Mouse (Mus musculus): ENCODE data around the gene Moap1.

Moap1 gene

GRCm38 (mm10) chr12:102733381-102733780 is 10.1 kb downstream of the Moap1 start:
- H3K9me3 ChIP-seq (ENCODE audit: low read length) = no peaks in the 10 kb centered on the region
- H3K4me1 ChIP-seq (replicated peaks; ENCODE audit: low read depth, low read length) = peaks cover 48% of the 10 kb centered on the region
- H3K4me3 ChIP-seq (replicated peaks; ENCODE audit: low read length) = no peak overlapping the region
- TF ChIP-seq NANOG (IDR thresholded peaks at IDR 0.05; ENCODE audit: borderline replicate concordance, low read length) = no peak
- TF ChIP-seq CTCF (conservative IDR thresholded peaks at IDR 0.05; ENCODE audit: low read length) = peak; percentile 88
- TF ChIP-seq POU5F1 (IDR thresholded peaks at IDR 0.05; ENCODE audit: borderline replicate concordance, low read length) = no peak
- no peaks in the 10 kb centered on the region for H3K27me3 ChIP-seq (ENCODE audit: insufficient read depth, low read length)
- H3K36me3 ChIP-seq (ENCODE audit: insufficient read depth, low read length) = no peaks in the 10 kb centered on the region

GRCm38 (mm10) chr12:102730798-102731619 is 12.5 kb downstream of the Moap1 start:
- H3K27me3 ChIP-seq (ENCODE audit: insufficient read depth, low read length) = no peaks in the 10 kb centered on the region
- TF ChIP-seq POU5F1 (IDR thresholded peaks at IDR 0.05; ENCODE audit: borderline replicate concordance, low read length) = no peak
- TF ChIP-seq CTCF (conservative IDR thresholded peaks at IDR 0.05; ENCODE audit: low read length) = no peak
- TF ChIP-seq NANOG (IDR thresholded peaks at IDR 0.05; ENCODE audit: borderline replicate concordance, low read length) = no peak
- peak overlapping the region; percentile 51 for H3K4me3 ChIP-seq (replicated peaks; ENCODE audit: low read length)
- H3K36me3 ChIP-seq (ENCODE audit: insufficient read depth, low read length) = no peaks in the 10 kb centered on the region
- H3K4me1 ChIP-seq (replicated peaks; ENCODE audit: low read depth, low read length) = peaks cover 71% of the 10 kb centered on the region
- no peaks in the 10 kb centered on the region for H3K9me3 ChIP-seq (ENCODE audit: low read length)

- Histone ChIP-seq H3K36me3 (ENCODE audit: insufficient read depth, low read length) (no peaks in the 10 kb centered on the region), H3K9me3 (ENCODE audit: low read length) (no peaks in the 10 kb centered on the region), H3K27me3 (ENCODE audit: insufficient read depth, low read length) (no peaks in the 10 kb centered on the region), H3K4me1 (replicated peaks; ENCODE audit: low read depth, low read length) (peaks cover 80% of the 10 kb centered on the region), H3K4me3 (replicated peaks; ENCODE audit: low read length) (peak overlapping the region; percentile 51)
- no peak for TF ChIP-seq POU5F1 (IDR thresholded peaks at IDR 0.05; ENCODE audit: borderline replicate concordance, low read length)
Measured at GRCm38 (mm10) chr12:102729855-102730797, 13.3 kb downstream of the Moap1 start.

- peaks cover 94% of the 10 kb centered on the region for H3K4me1 ChIP-seq (replicated peaks; ENCODE audit: low read depth, low read length)
- no peaks in the 10 kb centered on the region for H3K9me3 ChIP-seq (ENCODE audit: low read length)
- H3K36me3 ChIP-seq (ENCODE audit: insufficient read depth, low read length) = no peaks in the 10 kb centered on the region
- H3K27me3 ChIP-seq (ENCODE audit: insufficient read depth, low read length) = no peaks in the 10 kb centered on the region
- TF ChIP-seq POU5F1 (IDR thresholded peaks at IDR 0.05; ENCODE audit: borderline replicate concordance, low read length) (no peak), NANOG (IDR thresholded peaks at IDR 0.05; ENCODE audit: borderline replicate concordance, low read length) (no peak)
- peak overlapping the region; percentile 53 for H3K4me3 ChIP-seq (replicated peaks; ENCODE audit: low read length)
Measured at GRCm38 (mm10) chr12:102725761-102726175, 17.7 kb downstream of the Moap1 start.

GRCm38 (mm10) chr12:102725146-102725545 is 18.3 kb downstream of the Moap1 start:
- Histone ChIP-seq H3K9me3 (ENCODE audit: low read length) (no peaks in the 10 kb centered on the region), H3K4me1 (replicated peaks; ENCODE audit: low read depth, low read length) (peaks cover 97% of the 10 kb centered on the region), H3K36me3 (ENCODE audit: insufficient read depth, low read length) (no peaks in the 10 kb centered on the region), H3K4me3 (replicated peaks; ENCODE audit: low read length) (peak overlapping the region; percentile 53; the same call in 1 of the 2 replicates), H3K27me3 (ENCODE audit: insufficient read depth, low read length) (no peaks in the 10 kb centered on the region)
- TF ChIP-seq NANOG (IDR thresholded peaks at IDR 0.05; ENCODE audit: borderline replicate concordance, low read length) (no peak), CTCF (conservative IDR thresholded peaks at IDR 0.05; ENCODE audit: low read length) (no peak), POU5F1 (IDR thresholded peaks at IDR 0.05; ENCODE audit: borderline replicate concordance, low read length) (no peak)

DNA sequence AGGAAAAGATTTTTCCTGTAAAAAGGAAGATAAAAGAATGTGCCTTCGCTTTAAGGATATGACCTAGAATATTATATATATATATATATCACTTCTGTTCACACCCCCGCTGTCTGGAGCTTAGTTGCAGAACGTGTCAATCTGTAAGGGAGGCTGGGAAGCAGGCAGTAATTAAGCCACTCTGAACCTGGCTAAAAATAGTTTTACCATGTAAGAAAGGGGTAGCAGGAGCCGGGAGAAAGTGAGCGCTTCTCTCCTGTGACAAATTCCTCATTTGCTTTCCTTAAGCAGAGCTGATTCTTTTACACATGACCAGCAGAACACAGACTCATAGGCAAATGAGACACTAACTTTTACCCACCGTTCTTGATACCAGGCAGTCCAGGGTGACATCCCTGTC is 19.6 kb downstream of the Moap1 start:
- Histone ChIP-seq H3K9me3 (ENCODE audit: low read length) (no peaks in the 10 kb centered on the region), H3K27me3 (ENCODE audit: insufficient read depth, low read length) (no peaks in the 10 kb centered on the region), H3K36me3 (ENCODE audit: insufficient read depth, low read length) (no peaks in the 10 kb centered on the region), H3K4me3 (replicated peaks; ENCODE audit: low read length) (no peak overlapping the region), H3K4me1 (replicated peaks; ENCODE audit: low read depth, low read length) (peaks cover 97% of the 10 kb centered on the region)
- TF ChIP-seq NANOG (IDR thresholded peaks at IDR 0.05; ENCODE audit: borderline replicate concordance, low read length) = no peak
- TF ChIP-seq CTCF (conservative IDR thresholded peaks at IDR 0.05; ENCODE audit: low read length) = no peak
- no peak for TF ChIP-seq POU5F1 (IDR thresholded peaks at IDR 0.05; ENCODE audit: borderline replicate concordance, low read length)

GRCm38 (mm10) chr12:102722966-102723365 is 20.5 kb downstream of the Moap1 start:
- Histone ChIP-seq H3K27me3 (ENCODE audit: insufficient read depth, low read length) (no peaks in the 10 kb centered on the region), H3K4me3 (replicated peaks; ENCODE audit: low read length) (peak overlapping the region; percentile 57; the same call in 1 of the 2 replicates), H3K4me1 (replicated peaks; ENCODE audit: low read depth, low read length) (peaks cover 97% of the 10 kb centered on the region), H3K9me3 (ENCODE audit: low read length) (no peaks in the 10 kb centered on the region), H3K36me3 (ENCODE audit: insufficient read depth, low read length) (no peaks in the 10 kb centered on the region)
- no peak for TF ChIP-seq CTCF (conservative IDR thresholded peaks at IDR 0.05; ENCODE audit: low read length)
- no peak for TF ChIP-seq NANOG (IDR thresholded peaks at IDR 0.05; ENCODE audit: borderline replicate concordance, low read length)
- no peak for TF ChIP-seq POU5F1 (IDR thresholded peaks at IDR 0.05; ENCODE audit: borderline replicate concordance, low read length)

DNA sequence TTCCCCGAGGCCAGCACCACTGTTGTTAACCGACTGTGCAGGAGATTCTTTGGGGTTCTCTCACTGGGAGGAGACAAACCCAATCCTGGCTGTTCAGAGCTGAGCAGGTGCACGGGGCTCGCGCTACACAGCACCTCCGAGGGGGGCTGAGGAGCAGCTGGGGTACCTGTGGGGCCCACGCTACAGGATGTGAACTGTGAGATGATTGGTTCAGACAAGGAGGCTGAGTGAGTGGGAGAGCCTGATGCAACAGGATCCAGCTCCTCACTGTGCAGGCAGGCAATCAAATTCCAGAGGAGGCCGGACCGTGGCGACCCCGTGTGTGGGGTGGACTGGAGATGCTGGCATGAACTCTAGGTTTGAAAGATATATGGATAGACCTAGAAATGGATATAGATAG is 21.0 kb downstream of the Moap1 start:
- no peaks in the 10 kb centered on the region for H3K9me3 ChIP-seq (ENCODE audit: low read length)
- TF ChIP-seq NANOG (IDR thresholded peaks at IDR 0.05; ENCODE audit: borderline replicate concordance, low read length) (no peak), POU5F1 (IDR thresholded peaks at IDR 0.05; ENCODE audit: borderline replicate concordance, low read length) (no peak), CTCF (conservative IDR thresholded peaks at IDR 0.05; ENCODE audit: low read length) (no peak)
- no peaks in the 10 kb centered on the region for H3K27me3 ChIP-seq (ENCODE audit: insufficient read depth, low read length)
- H3K4me1 ChIP-seq (replicated peaks; ENCODE audit: low read depth, low read length) = peaks cover 97% of the 10 kb centered on the region
- H3K36me3 ChIP-seq (ENCODE audit: insufficient read depth, low read length) = no peaks in the 10 kb centered on the region
- peak overlapping the region; percentile 57 for H3K4me3 ChIP-seq (replicated peaks; ENCODE audit: low read length)
